Mouse (Mus musculus): ENCODE measurements around the gene Kank1.

The Kank1 gene

DNA sequence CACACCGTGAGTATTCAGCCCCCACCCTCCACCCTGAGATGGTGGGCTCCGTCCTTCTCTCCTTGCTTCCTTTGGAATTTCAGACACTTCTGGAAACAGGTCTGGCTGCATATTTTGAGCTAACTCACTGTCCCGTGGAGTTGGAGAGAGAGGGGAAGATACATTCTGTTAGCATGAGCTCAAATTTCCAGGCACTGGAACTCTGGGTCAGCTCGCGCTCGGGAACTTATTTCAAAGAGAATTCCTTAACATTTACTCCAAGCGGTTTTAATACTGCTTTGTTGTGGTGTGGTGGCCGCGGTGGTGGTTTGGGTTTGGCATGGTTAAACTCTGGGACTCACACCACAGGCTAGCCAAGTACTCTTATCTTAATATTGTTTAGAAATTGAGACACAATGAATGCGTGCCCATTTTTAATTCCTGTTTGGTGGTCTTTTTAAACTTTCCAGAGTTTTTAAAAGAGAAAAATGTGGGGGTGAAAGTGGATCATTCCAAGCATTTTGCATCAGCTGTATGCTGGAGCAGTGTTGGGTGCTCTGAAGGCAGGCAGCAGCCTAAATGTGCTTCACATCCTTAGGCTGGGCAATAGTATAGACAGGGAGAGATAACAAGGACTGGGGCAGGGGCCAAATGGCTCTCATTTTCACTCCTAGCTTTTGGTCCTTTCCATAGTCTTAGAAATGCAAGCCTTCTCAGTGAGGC lies 170.6 kb downstream of the Kank1 start:
- DNase-seq: peak; percentile 56

- DNase-seq: no peak
Measured at GRCm38 (mm10) chr19:25407887-25408236, 171.1 kb downstream of the Kank1 start.

DNA sequence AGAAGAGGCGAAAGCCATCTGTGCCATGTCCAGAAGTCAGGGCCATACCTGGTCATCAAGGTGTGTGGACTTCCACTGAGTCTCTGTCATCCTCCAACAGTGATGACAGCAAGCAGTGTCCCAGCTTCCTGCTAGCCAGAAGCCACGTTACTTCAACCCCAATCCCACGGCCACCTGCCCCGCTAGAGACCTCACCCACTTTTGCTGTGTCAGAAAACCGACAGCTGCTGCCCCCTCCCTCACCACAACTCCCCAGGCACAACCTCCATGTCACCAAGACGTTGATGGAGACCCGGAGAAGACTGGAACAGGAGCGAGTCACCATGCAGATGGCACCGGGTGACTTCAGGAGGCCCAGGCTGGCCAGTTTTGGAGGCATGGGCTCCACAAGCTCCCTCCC lies 172.5 kb downstream of the Kank1 start:
- no peak for DNase-seq

- no peak for DNase-seq
Measured at GRCm38 (mm10) chr19:25411353-25411752, 174.6 kb downstream of the Kank1 start.

DNA sequence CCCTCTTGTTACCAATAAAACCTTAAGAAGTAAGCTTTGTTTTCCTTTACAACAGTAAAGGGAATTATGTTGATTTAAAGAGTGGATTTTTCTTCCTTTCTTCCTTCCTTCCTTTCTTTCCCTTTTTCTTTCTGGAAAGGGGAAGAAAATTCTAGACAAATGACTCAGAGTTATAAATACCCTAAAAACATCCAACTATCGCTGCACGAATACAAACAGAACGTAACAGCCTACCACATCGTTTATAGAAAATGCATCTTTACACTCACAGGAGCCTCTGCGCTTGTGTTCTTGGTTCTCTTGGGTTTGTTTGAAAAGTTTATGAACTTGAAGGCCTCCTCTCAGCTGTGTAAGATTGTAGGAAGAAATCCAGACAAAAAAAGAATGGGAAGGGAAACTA lies 178.7 kb downstream of the Kank1 start:
- no peak for DNase-seq

DNA sequence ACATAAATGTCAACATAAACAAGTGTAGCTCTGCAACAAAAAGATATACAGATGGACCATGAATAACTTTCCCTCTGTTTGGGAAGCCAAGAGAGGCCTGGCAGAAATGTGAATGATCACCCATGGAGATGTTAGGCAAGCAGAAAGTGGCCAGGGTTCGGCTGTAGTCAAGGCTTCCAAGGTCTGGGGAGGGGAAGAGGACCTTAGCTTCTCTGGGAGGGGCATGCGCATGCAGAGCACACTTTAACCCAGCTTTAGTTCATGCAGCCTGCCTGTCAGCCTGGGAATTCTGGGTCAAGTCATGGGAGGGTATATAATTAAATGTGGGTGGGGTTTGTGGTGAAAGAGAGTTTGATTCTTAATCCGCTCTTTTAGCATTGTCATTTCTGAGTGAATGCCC lies 180.9 kb downstream of the Kank1 start:
- DNase-seq: no peak

DNA sequence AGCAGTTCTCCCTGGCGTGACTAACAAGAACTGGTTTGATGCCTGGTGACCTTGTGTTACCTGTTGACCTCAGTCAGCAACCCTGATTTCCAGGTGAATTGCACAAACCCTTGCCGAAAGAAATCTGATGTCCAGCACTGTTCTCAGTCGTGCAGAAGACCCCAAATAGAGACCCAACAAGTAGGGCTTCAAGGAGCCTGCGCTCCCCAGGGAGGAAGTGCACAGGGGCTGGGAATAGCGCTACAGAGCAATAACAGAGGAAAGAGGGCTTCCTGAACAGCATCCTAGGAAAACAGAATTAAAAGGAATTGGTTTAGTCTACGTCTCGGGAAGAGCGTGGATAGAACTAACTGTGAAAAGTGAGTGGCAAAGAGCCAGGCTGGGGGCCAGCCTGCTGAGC lies 183.2 kb downstream of the Kank1 start:
- no peak for DNase-seq

DNA sequence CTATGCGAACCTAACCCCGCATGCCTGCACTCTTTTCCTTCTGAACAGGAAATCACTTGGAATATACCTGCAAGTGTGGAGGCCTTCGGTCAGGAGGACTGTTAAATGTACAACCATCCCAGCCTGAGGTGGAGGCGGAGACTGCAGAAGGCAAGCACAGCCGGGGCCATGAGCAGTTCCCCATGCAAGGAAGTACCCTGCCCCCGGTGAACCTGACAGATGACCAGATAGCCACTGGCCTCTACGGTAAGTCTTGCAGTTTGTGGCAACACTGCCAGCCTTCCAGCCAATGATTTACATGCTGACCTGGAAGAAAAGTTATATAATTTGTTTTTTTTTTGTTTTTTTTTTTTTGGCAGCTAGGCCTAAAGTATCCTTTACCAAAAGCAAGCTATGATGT lies 185.3 kb downstream of the Kank1 start:
- DNase-seq: no peak

GRCm38 (mm10) chr19:25423371-25423770 lies 186.6 kb downstream of the Kank1 start:
- no peak for DNase-seq

- no peak for DNase-seq
Measured at GRCm38 (mm10) chr19:25426431-25426830, 189.7 kb downstream of the Kank1 start.

DNA sequence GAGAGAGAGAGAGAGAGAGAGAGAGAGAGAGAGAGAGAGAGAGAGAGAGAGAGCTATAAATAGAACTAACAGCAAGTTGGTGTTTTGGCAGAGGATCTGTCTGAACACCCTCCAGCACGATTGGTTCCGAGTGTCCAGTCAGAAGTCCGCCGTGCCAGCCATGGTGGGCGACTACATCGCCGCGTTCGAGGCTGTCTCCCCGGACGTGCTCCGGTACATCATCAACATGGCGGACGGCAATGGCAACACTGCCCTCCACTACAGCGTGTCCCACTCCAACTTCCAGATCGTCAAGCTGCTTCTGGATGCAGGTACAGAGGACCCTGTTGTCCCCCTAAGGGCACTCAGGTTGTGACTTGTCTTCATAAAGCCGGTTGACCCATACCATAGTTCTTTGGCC lies 191.1 kb downstream of the Kank1 start:
- no peak for DNase-seq

- no peak for DNase-seq
Measured at GRCm38 (mm10) chr19:25428338-25428962, 191.7 kb downstream of the Kank1 start.

DNA sequence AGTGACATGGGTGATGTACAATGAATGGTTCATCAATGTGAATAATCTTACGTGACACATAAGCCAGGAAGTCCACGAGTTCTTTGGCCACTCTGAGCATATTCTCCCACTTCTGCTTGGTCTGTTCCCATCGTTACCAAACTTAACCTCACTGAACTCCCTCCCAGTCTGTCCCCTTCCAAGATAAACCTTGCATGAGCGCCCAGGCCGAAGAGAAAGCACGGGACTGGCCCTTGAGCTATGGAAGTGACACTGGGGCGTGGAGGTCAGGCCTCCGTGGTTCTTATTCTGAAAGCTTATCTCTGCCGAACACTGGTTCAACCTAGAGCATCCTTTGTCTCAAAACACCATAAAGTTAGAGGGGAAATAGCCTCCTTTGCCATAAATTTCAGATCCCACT lies 194.7 kb downstream of the Kank1 start:
- DNase-seq: no peak

DNA sequence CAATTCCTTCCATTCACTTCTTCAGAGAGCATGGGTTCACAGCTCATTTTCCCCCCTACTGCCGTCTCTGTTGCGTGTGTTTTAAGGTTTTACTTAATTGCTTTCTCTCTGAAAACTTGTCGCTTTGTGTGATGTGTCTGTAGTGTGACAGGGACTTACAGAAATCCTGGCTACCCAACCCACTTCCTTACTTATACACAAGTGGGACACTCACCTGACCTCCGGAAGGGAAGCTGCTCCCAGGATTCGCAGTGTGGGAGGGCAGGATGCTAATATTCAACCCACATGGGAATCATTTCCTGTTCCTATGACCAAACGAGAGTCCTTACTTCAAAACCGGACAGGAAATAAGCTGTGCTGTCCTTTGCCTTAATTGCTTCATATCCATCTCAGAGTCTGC lies 195.1 kb downstream of the Kank1 start:
- no peak for DNase-seq

DNA sequence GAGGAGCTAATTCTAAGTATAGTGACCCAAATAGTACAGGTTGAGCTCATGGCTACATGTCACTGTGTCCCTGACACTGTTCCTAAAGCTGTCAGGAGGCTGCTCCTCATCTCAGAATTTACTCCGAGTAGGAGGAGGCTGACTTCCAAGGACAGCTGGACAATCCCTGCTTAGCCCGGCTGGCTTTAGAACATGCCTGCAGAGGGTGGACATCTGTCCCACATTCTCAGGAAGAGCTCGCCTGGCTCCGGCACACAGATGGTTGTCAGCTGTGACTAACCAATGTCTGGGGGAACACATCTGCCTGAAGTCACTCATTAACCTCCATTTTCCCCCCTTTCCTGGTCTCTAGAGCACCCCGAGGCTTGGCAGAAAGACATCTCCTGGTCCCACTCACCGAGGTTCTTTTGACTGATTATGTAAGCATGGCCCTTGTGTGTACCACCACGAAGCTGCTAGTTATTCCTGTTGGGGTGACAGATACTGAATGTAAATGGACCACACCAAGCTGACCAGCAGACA lies 196.5 kb downstream of the Kank1 start:
- DNase-seq: no peak

DNA sequence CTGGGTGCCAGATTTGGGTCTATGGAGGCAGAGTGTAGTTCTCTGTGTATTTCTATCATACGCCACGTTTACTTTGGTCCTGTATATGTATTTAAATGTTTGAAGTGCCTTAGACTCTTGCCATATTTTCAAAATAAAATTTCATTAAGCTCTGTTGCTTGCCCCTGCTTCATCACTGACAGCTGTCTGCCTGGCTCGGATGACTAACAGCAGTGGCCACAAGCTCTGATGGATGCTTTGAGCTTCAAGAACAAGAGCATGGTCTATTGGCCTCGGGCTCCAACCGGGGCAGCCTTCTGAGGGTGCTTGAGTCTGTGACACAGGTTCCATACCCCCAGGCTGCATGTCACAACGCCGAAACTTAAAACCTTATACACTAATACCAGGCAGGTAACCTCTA lies 197.6 kb downstream of the Kank1 start:
- no peak for DNase-seq

DNA sequence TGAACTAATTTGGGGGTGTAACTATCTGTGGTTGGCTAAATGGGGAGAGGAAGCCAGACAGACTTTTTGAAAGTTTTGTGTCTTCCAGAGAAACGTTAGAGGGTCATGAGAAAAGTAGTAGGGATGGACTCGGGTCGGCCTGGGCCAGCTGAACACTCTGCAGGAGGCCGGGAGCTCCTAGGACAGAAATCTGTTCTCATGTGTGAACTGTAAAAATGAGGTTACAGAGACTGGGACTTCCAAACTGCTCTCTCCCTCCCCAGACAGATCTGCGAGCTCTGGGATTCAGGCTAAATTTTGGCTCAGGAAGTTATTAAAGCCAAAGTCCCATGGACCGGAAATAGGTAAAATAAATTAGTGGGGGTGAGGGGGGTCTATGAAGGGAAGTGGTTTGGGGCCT lies 198.0 kb downstream of the Kank1 start:
- no peak for DNase-seq

DNA sequence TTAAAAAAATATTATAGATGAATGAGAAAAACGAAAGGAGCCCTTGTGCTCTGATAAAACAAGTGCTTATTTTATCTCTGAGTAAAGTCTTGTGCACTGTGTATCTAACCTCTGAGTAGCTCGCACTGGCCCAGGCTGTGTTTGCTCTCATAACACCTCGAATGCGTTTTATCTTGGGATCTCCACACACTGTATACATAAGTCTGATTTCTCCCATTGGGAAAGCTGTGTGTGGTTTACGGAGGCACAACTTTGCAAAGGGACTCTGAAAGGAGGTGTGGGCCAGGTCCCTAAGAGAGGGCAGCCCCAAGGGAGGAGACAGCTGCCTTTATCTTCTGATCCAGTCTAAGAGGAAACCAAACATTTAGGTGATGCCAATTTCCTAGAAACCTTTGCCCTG lies 198.6 kb downstream of the Kank1 start:
- DNase-seq: no peak

DNA sequence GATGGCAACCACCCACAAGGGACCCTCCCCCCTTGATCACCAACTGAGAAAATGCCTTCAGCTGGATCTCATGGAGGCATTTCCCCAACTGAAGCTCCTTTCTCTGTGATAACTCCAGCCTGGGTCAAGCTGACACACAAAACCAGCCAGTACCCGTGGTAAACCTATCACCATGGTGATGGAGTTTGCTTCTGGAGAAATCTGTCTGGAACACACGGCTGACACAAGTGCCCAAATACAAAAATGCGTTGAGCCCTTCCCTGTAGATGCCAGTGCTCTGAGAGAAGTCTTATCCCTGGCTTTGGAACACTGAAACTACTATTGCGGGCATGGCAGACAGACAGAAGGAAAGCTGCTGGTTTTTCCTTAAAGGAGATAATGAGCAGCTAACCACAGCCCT lies 199.4 kb downstream of the Kank1 start:
- no peak for DNase-seq

DNA sequence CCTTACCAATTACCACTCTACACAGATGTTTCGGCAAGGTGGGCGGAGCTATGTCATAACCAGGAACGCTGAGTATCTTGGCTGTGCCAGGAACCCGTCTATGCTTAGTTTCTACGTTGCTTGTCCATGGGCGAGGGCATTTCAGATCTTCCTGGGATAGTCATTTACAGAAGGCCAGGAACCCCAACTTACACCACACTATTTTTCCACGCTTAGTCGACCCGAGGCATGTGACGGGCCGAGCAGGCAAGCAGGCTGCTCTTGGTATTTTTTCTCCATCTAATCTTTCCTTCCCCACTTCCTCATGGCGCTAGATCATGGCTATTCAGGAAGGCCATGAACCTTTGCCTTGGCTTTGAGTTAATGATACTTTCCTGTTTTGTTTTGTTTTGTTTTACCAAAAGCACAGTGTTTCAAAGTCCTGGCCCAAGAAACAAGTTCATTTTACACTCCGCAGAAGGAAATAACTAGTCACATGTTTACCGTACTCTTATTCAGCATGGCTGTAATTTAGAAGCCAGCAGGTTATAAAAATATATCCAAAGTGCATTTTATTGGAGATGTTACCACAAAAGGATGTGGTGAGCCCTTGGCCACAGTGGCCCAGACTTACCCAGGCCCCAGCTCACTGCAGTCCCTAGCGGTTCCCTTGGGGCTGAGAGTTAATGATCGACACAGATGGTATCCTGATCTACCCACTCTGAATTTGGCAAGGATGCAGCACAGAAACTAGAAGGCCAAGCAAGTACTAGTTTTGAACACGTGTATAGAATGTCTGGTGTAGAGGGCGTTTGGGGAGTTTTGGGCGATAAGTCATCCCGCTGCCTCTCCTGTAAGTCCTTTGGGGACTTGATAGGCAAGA lies 200.2 kb downstream of the Kank1 start:
- no peak for DNase-seq

DNA sequence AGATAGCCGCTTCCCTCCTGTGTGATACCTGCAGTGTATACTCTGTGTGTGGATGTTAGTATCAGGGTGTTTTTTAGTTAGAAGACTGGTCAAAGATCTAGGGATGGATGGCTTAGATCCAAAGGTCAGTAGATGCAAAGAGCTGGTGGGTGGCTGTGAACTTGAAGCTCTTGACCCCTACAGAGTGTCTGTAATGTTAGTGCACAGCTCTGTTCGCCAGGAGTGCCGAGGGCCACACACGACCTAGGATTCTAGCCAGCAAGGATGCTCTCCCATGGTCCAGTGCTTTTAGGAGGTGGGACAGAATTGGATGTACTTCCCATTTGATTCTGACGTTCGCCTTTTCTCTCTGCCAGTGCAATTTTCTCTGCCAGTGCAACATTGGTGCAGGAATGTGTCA lies 201.5 kb downstream of the Kank1 start:
- DNase-seq: no peak

- DNase-seq: no peak
Measured at GRCm38 (mm10) chr19:25439807-25440206, 203.0 kb downstream of the Kank1 start.

GRCm38 (mm10) chr19:25440736-25441135 lies 204.0 kb downstream of the Kank1 start:
- DNase-seq: no peak

- peak; percentile 84 for DNase-seq
Measured at GRCm38 (mm10) chr19:25445054-25445453, 208.3 kb downstream of the Kank1 start.

Measured in embryo, embryonic 11 days (tissue).